Mouse (Mus musculus): ENCODE measurements at regions not wholly inside any gene's neighbourhood (a gene's known extent, or its start where the extent isn't known, plus 50 kb on each side); places are given as distances from the start of the nearest gene placed in this dataset.

GRCm38 (mm10) chr9:92097806-92098205 is 94.9 kb upstream of the Plscr5 start:
- no peak for TF ChIP-seq HCFC1 (IDR thresholded peaks at IDR 0.05; ENCODE audit: borderline replicate concordance, insufficient read depth, low read length)
- TF ChIP-seq ZNF384 (IDR thresholded peaks at IDR 0.05; ENCODE audit: low read depth, low read length) = no peak
- no peak for TF ChIP-seq MAFK (IDR thresholded peaks at IDR 0.05; ENCODE audit: insufficient read depth, low read depth, low read length)
- TF ChIP-seq CHD2 (IDR thresholded peaks at IDR 0.05; ENCODE audit: low read depth, low read length) = no peak
- TF ChIP-seq ZC3H11A (IDR thresholded peaks at IDR 0.05; ENCODE audit: borderline replicate concordance, low read depth, low read length) = no peak
- H3K4me3 ChIP-seq (ENCODE audit: insufficient read depth in 1 of 2, low read depth in 1 of 2, low read length in 2 of 2, poor library complexity in 1 of 2, severe bottlenecking in 1 of 2) = no peak overlapping the region
- H3K9me3 ChIP-seq (ENCODE audit: control insufficient read depth, insufficient read depth, low read depth, low read length) = no peaks in the 10 kb centered on the region
- in situ Hi-C loops (cut with MboI; ENCODE audit: low sequenced_read_pairs in 2 of 2, unreplicated experiment in 2 of 2) = no loop called here
- no peak overlapping the region for H3K27ac ChIP-seq (ENCODE audit: insufficient read depth, low read depth, low read length, poor library complexity, severe bottlenecking)
- H3K36me3 ChIP-seq (ENCODE audit: control insufficient read depth, insufficient read depth, low read length, poor library complexity, severe bottlenecking) = no peaks in the 10 kb centered on the region
- peaks cover 0 to 2% of the 10 kb centered on the region in 2 experiments; a peak in 1 of 4 replicates for H3K4me1 ChIP-seq (ENCODE audit: control insufficient read depth in 2 of 2, insufficient read depth in 2 of 2, low read length in 2 of 2, poor library complexity in 1 of 2)
- peak; percentile 30 for DNase-seq (ENCODE audit: low read depth, low spot score)
- H3K9ac ChIP-seq (ENCODE audit: insufficient read depth, low read depth, low read length, poor library complexity, severe bottlenecking) = no peak overlapping the region

GRCm38 (mm10) chr9:92129504-92129903 is 63.2 kb upstream of the Plscr5 start:
- peak; percentile 40 for DNase-seq (ENCODE audit: low read depth, low spot score)
- H3K9ac ChIP-seq (ENCODE audit: insufficient read depth, low read depth, low read length, poor library complexity, severe bottlenecking) = no peak overlapping the region
- in situ Hi-C loops (cut with MboI; ENCODE audit: low sequenced_read_pairs in 2 of 2, unreplicated experiment in 2 of 2) = no loop called here
- H3K4me3 ChIP-seq (ENCODE audit: insufficient read depth in 1 of 2, low read depth in 1 of 2, low read length in 2 of 2, poor library complexity in 1 of 2, severe bottlenecking in 1 of 2) = no peak overlapping the region
- H3K36me3 ChIP-seq (ENCODE audit: control insufficient read depth, insufficient read depth, low read length, poor library complexity, severe bottlenecking) = no peaks in the 10 kb centered on the region
- no peak overlapping the region for H3K27ac ChIP-seq (ENCODE audit: insufficient read depth, low read depth, low read length, poor library complexity, severe bottlenecking)
- H3K4me1 ChIP-seq (ENCODE audit: control insufficient read depth in 2 of 2, insufficient read depth in 2 of 2, low read length in 2 of 2, poor library complexity in 1 of 2) = no peaks in the 10 kb centered on the region
- no peak for TF ChIP-seq MAFK (IDR thresholded peaks at IDR 0.05; ENCODE audit: insufficient read depth, low read depth, low read length)
- TF ChIP-seq HCFC1 (IDR thresholded peaks at IDR 0.05; ENCODE audit: borderline replicate concordance, insufficient read depth, low read length) = no peak
- no peak for TF ChIP-seq ZC3H11A (IDR thresholded peaks at IDR 0.05; ENCODE audit: borderline replicate concordance, low read depth, low read length)
- no peak for TF ChIP-seq ZNF384 (IDR thresholded peaks at IDR 0.05; ENCODE audit: low read depth, low read length)
- TF ChIP-seq CHD2 (IDR thresholded peaks at IDR 0.05; ENCODE audit: low read depth, low read length) = no peak
- no peaks in the 10 kb centered on the region for H3K9me3 ChIP-seq (ENCODE audit: control insufficient read depth, insufficient read depth, low read depth, low read length)

- in situ Hi-C loops (cut with MboI; ENCODE audit: low sequenced_read_pairs in 2 of 2, unreplicated experiment in 2 of 2) = no loop called here
- H3K4me3 ChIP-seq (ENCODE audit: insufficient read depth in 1 of 2, low read depth in 1 of 2, low read length in 2 of 2, poor library complexity in 1 of 2, severe bottlenecking in 1 of 2) = no peak overlapping the region
- no peaks in the 10 kb centered on the region for H3K36me3 ChIP-seq (ENCODE audit: control insufficient read depth, insufficient read depth, low read length, poor library complexity, severe bottlenecking)
- H3K9ac ChIP-seq (ENCODE audit: insufficient read depth, low read depth, low read length, poor library complexity, severe bottlenecking) = no peak overlapping the region
- no peak for TF ChIP-seq ZC3H11A (IDR thresholded peaks at IDR 0.05; ENCODE audit: borderline replicate concordance, low read depth, low read length)
- TF ChIP-seq HCFC1 (IDR thresholded peaks at IDR 0.05; ENCODE audit: borderline replicate concordance, insufficient read depth, low read length) = no peak
- no peak for TF ChIP-seq MAFK (IDR thresholded peaks at IDR 0.05; ENCODE audit: insufficient read depth, low read depth, low read length)
- TF ChIP-seq CHD2 (IDR thresholded peaks at IDR 0.05; ENCODE audit: low read depth, low read length) = no peak
- TF ChIP-seq ZNF384 (IDR thresholded peaks at IDR 0.05; ENCODE audit: low read depth, low read length) = no peak
- DNase-seq (ENCODE audit: low read depth, low spot score) = no peak
- H3K9me3 ChIP-seq (ENCODE audit: control insufficient read depth, insufficient read depth, low read depth, low read length) = no peaks in the 10 kb centered on the region
- no peaks in the 10 kb centered on the region for H3K4me1 ChIP-seq (ENCODE audit: control insufficient read depth in 2 of 2, insufficient read depth in 2 of 2, low read length in 2 of 2, poor library complexity in 1 of 2)
- H3K27ac ChIP-seq (ENCODE audit: insufficient read depth, low read depth, low read length, poor library complexity, severe bottlenecking) = no peak overlapping the region
Observed at GRCm38 (mm10) chr9:92130445-92130844, 62.3 kb upstream of the Plscr5 start.

GRCm38 (mm10) chr9:92132440-92132839 is 60.3 kb upstream of the Plscr5 start:
- no peak overlapping the region for H3K9ac ChIP-seq (ENCODE audit: insufficient read depth, low read depth, low read length, poor library complexity, severe bottlenecking)
- TF ChIP-seq ZC3H11A (IDR thresholded peaks at IDR 0.05; ENCODE audit: borderline replicate concordance, low read depth, low read length) (no peak), MAFK (IDR thresholded peaks at IDR 0.05; ENCODE audit: insufficient read depth, low read depth, low read length) (no peak), HCFC1 (IDR thresholded peaks at IDR 0.05; ENCODE audit: borderline replicate concordance, insufficient read depth, low read length) (no peak)
- H3K9me3 ChIP-seq (ENCODE audit: control insufficient read depth, insufficient read depth, low read depth, low read length) = no peaks in the 10 kb centered on the region
- H3K4me3 ChIP-seq (ENCODE audit: insufficient read depth in 1 of 2, low read depth in 1 of 2, low read length in 2 of 2, poor library complexity in 1 of 2, severe bottlenecking in 1 of 2) = no peak overlapping the region
- in situ Hi-C loops (cut with MboI; ENCODE audit: low sequenced_read_pairs in 2 of 2, unreplicated experiment in 2 of 2) = no loop called here
- H3K27ac ChIP-seq (ENCODE audit: insufficient read depth, low read depth, low read length, poor library complexity, severe bottlenecking) = no peak overlapping the region
- no peak for DNase-seq (ENCODE audit: low read depth, low spot score)
- no peaks in the 10 kb centered on the region for H3K4me1 ChIP-seq (ENCODE audit: control insufficient read depth in 2 of 2, insufficient read depth in 2 of 2, low read length in 2 of 2, poor library complexity in 1 of 2)
- no peaks in the 10 kb centered on the region for H3K36me3 ChIP-seq (ENCODE audit: control insufficient read depth, insufficient read depth, low read length, poor library complexity, severe bottlenecking)

- no peaks in the 10 kb centered on the region for H3K9me3 ChIP-seq (ENCODE audit: control insufficient read depth, insufficient read depth, low read depth, low read length)
- H3K9ac ChIP-seq (ENCODE audit: insufficient read depth, low read depth, low read length, poor library complexity, severe bottlenecking) = no peak overlapping the region
- H3K27ac ChIP-seq (ENCODE audit: insufficient read depth, low read depth, low read length, poor library complexity, severe bottlenecking) = no peak overlapping the region
- H3K4me3 ChIP-seq (ENCODE audit: insufficient read depth in 1 of 2, low read depth in 1 of 2, low read length in 2 of 2, poor library complexity in 1 of 2, severe bottlenecking in 1 of 2) = no peak overlapping the region
- in situ Hi-C loops (cut with MboI; ENCODE audit: low sequenced_read_pairs in 2 of 2, unreplicated experiment in 2 of 2) = no loop called here
- no peaks in the 10 kb centered on the region for H3K36me3 ChIP-seq (ENCODE audit: control insufficient read depth, insufficient read depth, low read length, poor library complexity, severe bottlenecking)
- no peak for TF ChIP-seq HCFC1 (IDR thresholded peaks at IDR 0.05; ENCODE audit: borderline replicate concordance, insufficient read depth, low read length)
- no peak for TF ChIP-seq ZNF384 (IDR thresholded peaks at IDR 0.05; ENCODE audit: low read depth, low read length)
- no peak for TF ChIP-seq ZC3H11A (IDR thresholded peaks at IDR 0.05; ENCODE audit: borderline replicate concordance, low read depth, low read length)
- no peak for TF ChIP-seq MAFK (IDR thresholded peaks at IDR 0.05; ENCODE audit: insufficient read depth, low read depth, low read length)
- TF ChIP-seq CHD2 (IDR thresholded peaks at IDR 0.05; ENCODE audit: low read depth, low read length) = no peak
- DNase-seq (ENCODE audit: low read depth, low spot score) = no peak
- H3K4me1 ChIP-seq (ENCODE audit: control insufficient read depth in 2 of 2, insufficient read depth in 2 of 2, low read length in 2 of 2, poor library complexity in 1 of 2) = no peaks in the 10 kb centered on the region
Observed at GRCm38 (mm10) chr9:92141924-92142323, 50.8 kb upstream of the Plscr5 start.
